Mouse (Mus musculus) CH12.LX (cell line): ENCODE results near the gene Mbtps1.

Experiments
- CHD2 ChIP-seq: IDR thresholded peaks from 2 replicates; pipeline ENCODE4 v1.6.1; 2011; ENCODE audit warnings: low read length, improper control_type of control experiment
- CTCF ChIP-seq, 2 experiments: IDR thresholded peaks in 1 of 2; conservative IDR thresholded peaks in 1 of 2; 2 replicates each; pipeline ENCODE4 v1.5.1; 2011 to 2012; ENCODE audit warnings: low read depth in 2 of 2, low read length in 2 of 2, improper control_type of control experiment in 1 of 2, inconsistent platforms in 1 of 2, mild to moderate bottlenecking in 1 of 2, moderate library complexity in 1 of 2
- E2F4 ChIP-seq: IDR thresholded peaks from 2 replicates; pipeline ENCODE4 v1.6.1; 2011; ENCODE audit warnings: low read depth, low read length, improper control_type of control experiment; ENCODE audit not compliant: insufficient replicate concordance
- ELF1 ChIP-seq: IDR thresholded peaks from 2 replicates; pipeline ENCODE4 v1.6.1; 2014; ENCODE audit warnings: low read depth, mild to moderate bottlenecking, inconsistent platforms, low read length, improper control_type of control experiment
- EP300 ChIP-seq: IDR thresholded peaks from 2 replicates; pipeline ENCODE4 v1.6.1; 2011; ENCODE audit warnings: low read length, improper control_type of control experiment
- MAFK ChIP-seq: IDR thresholded peaks from 2 replicates; pipeline ENCODE4 v1.6.1; 2011; ENCODE audit warnings: low read length, improper control_type of control experiment; ENCODE audit not compliant: insufficient replicate concordance
- MAX ChIP-seq: IDR thresholded peaks from 2 replicates; pipeline ENCODE4 v1.6.1; 2011; ENCODE audit warnings: low read length, improper control_type of control experiment
- MEF2A ChIP-seq: IDR thresholded peaks from 2 replicates; pipeline ENCODE4 v1.6.1; 2014; ENCODE audit warnings: low read depth, mild to moderate bottlenecking, inconsistent platforms, low read length, improper control_type of control experiment, borderline replicate concordance
- POLR2A ChIP-seq: IDR thresholded peaks from 2 replicates; pipeline ENCODE4 v1.6.1; 2011; ENCODE audit warnings: low read depth, mild to moderate bottlenecking, improper control_type of control experiment, low read length
- SIN3A ChIP-seq: IDR thresholded peaks from 2 replicates; pipeline ENCODE4 v1.6.1; 2012; ENCODE audit warnings: low read length, improper control_type of control experiment, inconsistent platforms
- USF1 ChIP-seq: IDR thresholded peaks from 2 replicates; pipeline ENCODE4 v1.6.1; 2014; ENCODE audit warnings: low read depth, mild to moderate bottlenecking, inconsistent platforms, low read length, improper control_type of control experiment
- ZKSCAN1 ChIP-seq: IDR thresholded peaks from 2 replicates; pipeline ENCODE4 v1.6.1; 2012; ENCODE audit warnings: low read depth, inconsistent platforms, low read length, improper control_type of control experiment, borderline replicate concordance
- ZNF384 ChIP-seq: IDR thresholded peaks from 2 replicates; pipeline ENCODE4 v1.6.1; 2012; ENCODE audit warnings: low read depth, low read length, improper control_type of control experiment, inconsistent platforms

- TF ChIP-seq MAFK (no peak), CTCF (conservative IDR thresholded peaks at IDR 0.05 in 1 of 2, IDR thresholded peaks at IDR 0.05 in 1 of 2; ENCODE audit: low read depth in 2 of 2, low read length in 2 of 2) (no peak), POLR2A (no peak), ZNF384 (no peak), USF1 (no peak), E2F4 (no peak), ELF1 (no peak), EP300 (no peak), MAX (no peak), MEF2A (no peak), CHD2 (no peak), ZKSCAN1 (no peak), SIN3A (no peak)
Observed at GRCm38 (mm10) chr8:119468091-119468490, 90.4 kb downstream of the Mbtps1 start.
